Mouse (Mus musculus): ENCODE measurements around the gene Klc3. TPM values are rescaled to one million over a fixed set of nuclear protein-coding genes. Genes with fewer than 3 reads are reported as not detected.
A peak's percentile ranks its signal among the peaks of the same experiment; 100 is the strongest.

Gene Klc3
- total and polyA plus RNA-seq, 2 experiments from 2014 or later = 2.9 to 3.0 TPM

DNA sequence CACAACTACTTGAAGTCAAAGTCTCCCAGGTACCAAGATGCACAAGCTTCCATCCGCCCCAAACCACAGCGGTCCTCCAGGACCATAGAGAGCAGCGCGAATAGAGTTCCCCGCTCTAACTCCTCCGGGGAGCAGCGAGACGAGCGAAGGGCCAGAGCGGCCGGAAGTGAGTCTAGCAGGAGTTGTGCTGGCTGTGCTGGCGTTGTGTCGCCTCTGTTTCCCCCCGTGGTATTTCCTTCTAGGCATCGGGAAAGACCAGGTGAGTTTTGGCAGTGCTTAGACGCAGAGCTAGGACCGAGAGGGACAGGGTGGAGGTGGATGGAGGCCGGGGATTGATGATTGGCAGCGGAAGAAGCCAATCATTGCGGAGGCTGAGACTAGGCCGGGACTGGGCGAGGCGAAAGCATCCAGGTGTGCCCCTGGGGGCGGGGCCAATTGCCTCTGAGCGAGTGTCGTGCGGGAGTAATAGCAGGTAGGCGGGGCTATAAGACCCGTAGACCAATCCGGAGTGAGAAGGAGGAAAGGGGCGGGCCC, 58.9 kb downstream of the Klc3 start:
- ATAC-seq = peak; percentile 95
- Histone ChIP-seq H3K27me3 (ENCODE audit: insufficient read depth, low read length) (no peaks in the 10 kb centered on the region), H3K4me1 (ENCODE audit: insufficient read depth) (peaks cover 19% of the 10 kb centered on the region), H3K9me3 (ENCODE audit: low read length) (no peaks in the 10 kb centered on the region), H3K4me3 (ENCODE audit: low read depth, low read length) (peak overlapping the region; percentile 73), H3K4me2 (ENCODE audit: low read depth) (peak overlapping the region; percentile 81), H3K27ac (ENCODE audit: low read depth, low read length) (peak overlapping the region; percentile 89), H3K36me3 (ENCODE audit: insufficient read depth) (peaks cover 19% of the 10 kb centered on the region), H3K9ac (peak overlapping the region; percentile 79)
- peak; percentile 96 for DNase-seq
- no peak for TF ChIP-seq CTCF (IDR thresholded peaks at IDR 0.05; ENCODE audit: low read depth)
- 2% methylated on average over 31 of the region's 31 CpGs for WGBS

MicroRNAs within 50 kb of the gene (microRNA counts, 519-probe panel; counts per million panel counts)
- microRNA mmu-miR-343 = not detected

Small RNAs within 50 kb of the gene (microRNA-seq; reads per million reads assigned to microRNA genes)
- 0 reads per million in 2 experiments for gene Mir343

Other genes starting within 250 kb of the Klc3 start
- 16.9 and 20.2 TPM in 2 replicates for gene Gipr, start 238.0 kb downstream of the Klc3 start, total RNA-seq (2014; rRNA removed)
- gene Gipr, start 238.0 kb downstream of the Klc3 start, polyA plus RNA-seq (2015; fragmentation: Nextera tagmentation; extraction: Ambion mirVana) = 5.3 and 8.0 TPM in 2 replicates
- 63.6 and 64.8 TPM in 2 replicates for gene Eml2, start 227.7 kb downstream of the Klc3 start, total RNA-seq (2014; rRNA removed)
- gene Eml2, start 227.7 kb downstream of the Klc3 start, polyA plus RNA-seq (2015; fragmentation: Nextera tagmentation; extraction: Ambion mirVana) = 7.9 and 9.9 TPM in 2 replicates
- gene Gpr4, start 191.6 kb downstream of the Klc3 start, total RNA-seq (2014; rRNA removed) = 2.2 and 2.5 TPM in 2 replicates
- gene Gpr4, start 191.6 kb downstream of the Klc3 start, polyA plus RNA-seq (2015; fragmentation: Nextera tagmentation; extraction: Ambion mirVana) = 5.9 and 6.0 TPM in 2 replicates
- 32.2 and 34.4 TPM in 2 replicates for gene Opa3, start 175.8 kb downstream of the Klc3 start, total RNA-seq (2014; rRNA removed)
- gene Opa3, start 175.8 kb downstream of the Klc3 start, polyA plus RNA-seq (2015; fragmentation: Nextera tagmentation; extraction: Ambion mirVana) = 35.1 and 35.8 TPM in 2 replicates
- 40.6 and 45.9 TPM in 2 replicates for gene Vasp, start 132.3 kb downstream of the Klc3 start, total RNA-seq (2014; rRNA removed)
- 30.0 and 30.6 TPM in 2 replicates for gene Vasp, start 132.3 kb downstream of the Klc3 start, polyA plus RNA-seq (2015; fragmentation: Nextera tagmentation; extraction: Ambion mirVana)
- gene Ppm1n, start 124.0 kb downstream of the Klc3 start, total RNA-seq (2014; rRNA removed) = 2.3 and 3.2 TPM in 2 replicates
- 0.69 and 1.1 TPM in 2 replicates for gene Ppm1n, start 124.0 kb downstream of the Klc3 start, polyA plus RNA-seq (2015; fragmentation: Nextera tagmentation; extraction: Ambion mirVana)
- gene Rtn2, start 121.5 kb downstream of the Klc3 start, total RNA-seq (2014; rRNA removed) = 154 and 163 TPM in 2 replicates
- gene Rtn2, start 121.5 kb downstream of the Klc3 start, polyA plus RNA-seq (2015; fragmentation: Nextera tagmentation; extraction: Ambion mirVana) = 126 and 136 TPM in 2 replicates
- gene Fosb, start 94.1 kb downstream of the Klc3 start, total RNA-seq (2014; rRNA removed) = 1.6 and 5.1 TPM in 2 replicates
- 0.28 and 0.36 TPM in 2 replicates for gene Fosb, start 94.1 kb downstream of the Klc3 start, polyA plus RNA-seq (2015; fragmentation: Nextera tagmentation; extraction: Ambion mirVana)
- 56.6 and 73.6 TPM in 2 replicates for gene Ercc1, start 59.3 kb downstream of the Klc3 start, total RNA-seq (2014; rRNA removed)
- 80.5 and 81.0 TPM in 2 replicates for gene Ercc1, start 59.3 kb downstream of the Klc3 start, polyA plus RNA-seq (2015; fragmentation: Nextera tagmentation; extraction: Ambion mirVana)
- gene Cd3eap, start 44.6 kb downstream of the Klc3 start, total RNA-seq (2014; rRNA removed) = 12.1 and 15.5 TPM in 2 replicates
- gene Cd3eap, start 44.6 kb downstream of the Klc3 start, polyA plus RNA-seq (2015; fragmentation: Nextera tagmentation; extraction: Ambion mirVana) = 19.4 and 21.6 TPM in 2 replicates
- 0.76 and 1.2 TPM in 2 replicates for gene Ppp1r13l, start 44.4 kb downstream of the Klc3 start, total RNA-seq (2014; rRNA removed)
- 2.0 and 2.1 TPM in 2 replicates for gene Ppp1r13l, start 44.4 kb downstream of the Klc3 start, polyA plus RNA-seq (2015; fragmentation: Nextera tagmentation; extraction: Ambion mirVana)
- 47.7 and 58.2 TPM in 2 replicates for gene Ercc2, start 22.1 kb downstream of the Klc3 start, total RNA-seq (2014; rRNA removed)
- gene Ercc2, start 22.1 kb downstream of the Klc3 start, polyA plus RNA-seq (2015; fragmentation: Nextera tagmentation; extraction: Ambion mirVana) = 17.9 and 21.8 TPM in 2 replicates
- 0.48 and 4.2 TPM in 2 replicates for gene Ckm, start 672 bp upstream of the Klc3 start, total RNA-seq (2014; rRNA removed)
- not detected in 2 replicates for gene Ckm, start 672 bp upstream of the Klc3 start, polyA plus RNA-seq (2015; fragmentation: Nextera tagmentation; extraction: Ambion mirVana)
- gene Mark4, start 54.7 kb upstream of the Klc3 start, total RNA-seq (2014; rRNA removed) = 46.7 and 47.1 TPM in 2 replicates
- gene Mark4, start 54.7 kb upstream of the Klc3 start, polyA plus RNA-seq (2015; fragmentation: Nextera tagmentation; extraction: Ambion mirVana) = 16.1 and 21.0 TPM in 2 replicates
- gene Exoc3l2, start 59.2 kb upstream of the Klc3 start, total RNA-seq (2014; rRNA removed) = 0.14 and 0.23 TPM in 2 replicates
- gene Exoc3l2, start 59.2 kb upstream of the Klc3 start, polyA plus RNA-seq (2015; fragmentation: Nextera tagmentation; extraction: Ambion mirVana) = 0.36 and 0.38 TPM in 2 replicates
- 17.3 and 17.8 TPM in 2 replicates for gene Bloc1s3, start 104.3 kb upstream of the Klc3 start, total RNA-seq (2014; rRNA removed)
- gene Bloc1s3, start 104.3 kb upstream of the Klc3 start, polyA plus RNA-seq (2015; fragmentation: Nextera tagmentation; extraction: Ambion mirVana) = 4.5 and 5.1 TPM in 2 replicates
- gene Trappc6a, start 104.3 kb upstream of the Klc3 start, total RNA-seq (2014; rRNA removed) = 28.5 and 28.8 TPM in 2 replicates
- gene Trappc6a, start 104.3 kb upstream of the Klc3 start, polyA plus RNA-seq (2015; fragmentation: Nextera tagmentation; extraction: Ambion mirVana) = 38.7 and 38.8 TPM in 2 replicates
- gene Nkpd1, start 113.7 kb upstream of the Klc3 start, total RNA-seq (2014; rRNA removed) = 2.0 and 3.4 TPM in 2 replicates
- gene Nkpd1, start 113.7 kb upstream of the Klc3 start, polyA plus RNA-seq (2015; fragmentation: Nextera tagmentation; extraction: Ambion mirVana) = 1.1 and 2.3 TPM in 2 replicates
- gene Ppp1r37, start 159.0 kb upstream of the Klc3 start, total RNA-seq (2014; rRNA removed) = 86.4 and 87.8 TPM in 2 replicates
- 23.4 and 27.2 TPM in 2 replicates for gene Ppp1r37, start 159.0 kb upstream of the Klc3 start, polyA plus RNA-seq (2015; fragmentation: Nextera tagmentation; extraction: Ambion mirVana)
- gene Zfp296, start 173.2 kb upstream of the Klc3 start, total RNA-seq (2014; rRNA removed) = 0.31 and 1.2 TPM in 2 replicates
- gene Zfp296, start 173.2 kb upstream of the Klc3 start, polyA plus RNA-seq (2015; fragmentation: Nextera tagmentation; extraction: Ambion mirVana) = 0.09 and 0.16 TPM in 2 replicates
- gene Gemin7, start 173.5 kb upstream of the Klc3 start, total RNA-seq (2014; rRNA removed) = 38.2 and 56.4 TPM in 2 replicates
- gene Gemin7, start 173.5 kb upstream of the Klc3 start, polyA plus RNA-seq (2015; fragmentation: Nextera tagmentation; extraction: Ambion mirVana) = 145 and 148 TPM in 2 replicates
- 56.0 and 89.0 TPM in 2 replicates for gene Clasrp, start 200.4 kb upstream of the Klc3 start, total RNA-seq (2014; rRNA removed)
- 50.1 and 56.8 TPM in 2 replicates for gene Clasrp, start 200.4 kb upstream of the Klc3 start, polyA plus RNA-seq (2015; fragmentation: Nextera tagmentation; extraction: Ambion mirVana)
- gene Relb, start 225.3 kb upstream of the Klc3 start, total RNA-seq (2014; rRNA removed) = 6.5 and 6.9 TPM in 2 replicates
- 4.5 and 5.4 TPM in 2 replicates for gene Relb, start 225.3 kb upstream of the Klc3 start, polyA plus RNA-seq (2015; fragmentation: Nextera tagmentation; extraction: Ambion mirVana)

Measured in forebrain, postnatal 0 days (tissue).